Mouse (Mus musculus) ES-CJ7 (cell line): ENCODE measurements around the gene Ube3b.

Source experiments
- DNase-seq: peaks from one replicate; pipeline ENCODE4 v3.0.0; 2011; ENCODE audit warnings: low read depth, low spot score

The Ube3b gene

GRCm38 (mm10) chr5:114373581-114373980 lies 6.8 kb upstream of the Ube3b start:
- no peak for DNase-seq

- no peak for DNase-seq
Measured at GRCm38 (mm10) chr5:114374409-114375213, 5.8 kb upstream of the Ube3b start.

- DNase-seq = no peak
Measured at GRCm38 (mm10) chr5:114378177-114378920, 2.1 kb upstream of the Ube3b start.

- DNase-seq = peak; percentile 23
Measured at GRCm38 (mm10) chr5:114378936-114379335, 1.5 kb upstream of the Ube3b start.

- no peak for DNase-seq
Measured at GRCm38 (mm10) chr5:114379763-114380162, 644 bp upstream of the Ube3b start.

GRCm38 (mm10) chr5:114381013-114381351 lies 575 bp downstream of the Ube3b start:
- DNase-seq = no peak

GRCm38 (mm10) chr5:114383184-114383904 lies 2.9 kb downstream of the Ube3b start:
- peak; percentile 70 for DNase-seq

- DNase-seq = no peak
Measured at GRCm38 (mm10) chr5:114384448-114384847, 4.0 kb downstream of the Ube3b start.

- DNase-seq = no peak
Measured at GRCm38 (mm10) chr5:114393169-114393568, 12.8 kb downstream of the Ube3b start.

GRCm38 (mm10) chr5:114406592-114406991 lies 26.2 kb downstream of the Ube3b start:
- DNase-seq = no peak

GRCm38 (mm10) chr5:114407269-114407668 lies 26.9 kb downstream of the Ube3b start:
- DNase-seq = no peak

GRCm38 (mm10) chr5:114407810-114408209 lies 27.4 kb downstream of the Ube3b start:
- no peak for DNase-seq

GRCm38 (mm10) chr5:114408846-114409245 lies 28.4 kb downstream of the Ube3b start:
- DNase-seq = no peak

GRCm38 (mm10) chr5:114410429-114410828 lies 30.0 kb downstream of the Ube3b start:
- no peak for DNase-seq

- no peak for DNase-seq
Measured at GRCm38 (mm10) chr5:114412361-114412998, 32.1 kb downstream of the Ube3b start.

GRCm38 (mm10) chr5:114413067-114413735 lies 32.8 kb downstream of the Ube3b start:
- no peak for DNase-seq

GRCm38 (mm10) chr5:114415606-114416005 lies 35.2 kb downstream of the Ube3b start:
- DNase-seq = no peak

GRCm38 (mm10) chr5:114416855-114417254 lies 36.4 kb downstream of the Ube3b start:
- DNase-seq = no peak

- peak; percentile 38 for DNase-seq
Measured at GRCm38 (mm10) chr5:114418541-114418940, 38.1 kb downstream of the Ube3b start.

GRCm38 (mm10) chr5:114421561-114422298 lies 41.3 kb downstream of the Ube3b start:
- no peak for DNase-seq

GRCm38 (mm10) chr5:114422591-114422990 lies 42.2 kb downstream of the Ube3b start:
- no peak for DNase-seq
